Mouse (Mus musculus) heart, embryonic 11.5 days (tissue): ENCODE measurements around the gene Plb1. TPM values are rescaled to one million over a fixed set of nuclear protein-coding genes. Genes with fewer than 3 reads are reported as not detected.

Experiments
- ATAC-seq: fragments of 200-750 bp; cut with Nextera tagmentation; replicated peaks from 2 replicates; pipeline ENCODE4 v1.8.0; 2017; ENCODE audit warnings: moderate library complexity; ENCODE audit not compliant: insufficient number of reproducible peaks, low FRiP score, low TSS enrichment
- H3K27ac ChIP-seq: fragments of 300-500 bp; sonication (generic); 2 replicates; pipeline ENCODE4 v1.5.1; 2014; ENCODE audit warnings: mild to moderate bottlenecking, low read depth, low read length
- H3K27me3 ChIP-seq: fragments of 300-500 bp; sonication (generic); 2 replicates; pipeline ENCODE4 v1.6.1; 2014; ENCODE audit warnings: mild to moderate bottlenecking, low read length, mixed read lengths; ENCODE audit not compliant: control insufficient read depth, insufficient read depth
- H3K36me3 ChIP-seq: fragments of 300-500 bp; sonication (generic); 2 replicates; pipeline ENCODE4 v1.6.1; 2014; ENCODE audit warnings: mild to moderate bottlenecking, low read length, moderate library complexity, mixed read lengths; ENCODE audit not compliant: control insufficient read depth, insufficient read depth
- H3K4me1 ChIP-seq: fragments of 300-500 bp; sonication (generic); 2 replicates; pipeline ENCODE4 v1.6.1; 2014; ENCODE audit warnings: low read length; ENCODE audit not compliant: control insufficient read depth, insufficient read depth
- H3K4me2 ChIP-seq: fragments of 300-500 bp; sonication (generic); 2 replicates; pipeline ENCODE4 v1.6.1; 2014; ENCODE audit warnings: mild to moderate bottlenecking, moderate library complexity
- H3K4me3 ChIP-seq: fragments of 300-500 bp; sonication (generic); 2 replicates; pipeline ENCODE4 v1.5.1; 2014; ENCODE audit warnings: low read depth, low read length
- H3K9ac ChIP-seq: fragments of 300-500 bp; sonication (generic); 2 replicates; pipeline ENCODE4 v1.6.1; 2014; ENCODE audit warnings: mild to moderate bottlenecking, low read depth, low read length, moderate library complexity
- H3K9me3 ChIP-seq: fragments of 300-500 bp; sonication (generic); replicated peaks from 2 replicates; pipeline ENCODE4 v1.6.1; 2016; ENCODE audit warnings: low read length; ENCODE audit not compliant: control insufficient read depth
- WGBS: fragments of 180-500 bp; shearing (Covaris S2); extraction: QIAGEN DNeasy Blood & Tissue Kit; methylation state at CpG from one replicate; pipeline ENCODE4 v1.1.7; 2014; ENCODE audit not compliant: insufficient replicate concordance; 5-methylcytosine and 5-hydroxymethylcytosine counted together
- polyA plus RNA-seq: library from polyadenylated mRNA; unstranded; fragments of >200 nt; fragmentation: Nextera tagmentation; extraction: Ambion mirVana; gene quantifications from 2 replicates; pipeline ENCODE4 v1.2.1, GENCODE M21; 2014

Plb1 gene
- polyA plus RNA-seq, 1 experiment from 2014 or later, result 1.4 TPM

- H3K9ac ChIP-seq, result no peak overlapping the region
- no peak overlapping the region for H3K4me3 ChIP-seq
- no peaks in the 10 kb centered on the region for H3K27me3 ChIP-seq
- H3K4me1 ChIP-seq, result peaks cover 16% of the 10 kb centered on the region
- no peaks in the 10 kb centered on the region for H3K36me3 ChIP-seq
- ATAC-seq, result no peak
- 18% methylated on average over 7 of the region's 7 CpGs for WGBS
- H3K9me3 ChIP-seq, result no peaks in the 10 kb centered on the region
- H3K4me2 ChIP-seq, result peak overlapping the region; percentile 23; the same call in 1 of the 2 replicates
- H3K27ac ChIP-seq, result peak overlapping the region; percentile 73
Measured at GRCm38 (mm10) chr5:32272502-32272901, 40.0 kb downstream of the Plb1 start.

GRCm38 (mm10) chr5:32278000-32278694 lies 45.6 kb downstream of the Plb1 start:
- 59% methylated on average over 5 of the region's 5 CpGs for WGBS
- no peak for ATAC-seq

GRCm38 (mm10) chr5:32280066-32280465 lies 47.6 kb downstream of the Plb1 start:
- H3K27ac ChIP-seq, result no peak overlapping the region
- no peaks in the 10 kb centered on the region for H3K9me3 ChIP-seq
- 69% methylated on average over 3 of the region's 3 CpGs for WGBS
- H3K4me3 ChIP-seq, result no peak overlapping the region
- no peak for ATAC-seq
- no peak overlapping the region for H3K9ac ChIP-seq
- H3K27me3 ChIP-seq, result no peaks in the 10 kb centered on the region
- H3K4me2 ChIP-seq, result no peak overlapping the region
- no peaks in the 10 kb centered on the region for H3K36me3 ChIP-seq
- peaks cover 11% of the 10 kb centered on the region for H3K4me1 ChIP-seq

More at GRCm38 (mm10) chr5:32278000-32278694, 45.6 kb downstream of the Plb1 start:
- Histone ChIP-seq H3K9ac (no peak overlapping the region), H3K4me3 (no peak overlapping the region), H3K27me3 (no peaks in the 10 kb centered on the region), H3K36me3 (no peaks in the 10 kb centered on the region), H3K4me2 (no peak overlapping the region), H3K9me3 (no peaks in the 10 kb centered on the region), H3K4me1 (peaks cover 12% of the 10 kb centered on the region), H3K27ac (no peak overlapping the region)

GRCm38 (mm10) chr5:32282345-32282744 lies 49.8 kb downstream of the Plb1 start:
- ATAC-seq, result no peak
- no peaks in the 10 kb centered on the region; the same call in 1 of the 2 replicates for H3K27me3 ChIP-seq
- peaks cover 11% of the 10 kb centered on the region for H3K4me1 ChIP-seq
- H3K4me3 ChIP-seq, result no peak overlapping the region
- no peak overlapping the region for H3K27ac ChIP-seq
- no peaks in the 10 kb centered on the region for H3K36me3 ChIP-seq
- H3K9me3 ChIP-seq, result no peaks in the 10 kb centered on the region
- 60% methylated on average over 4 of the region's 4 CpGs for WGBS
- no peak overlapping the region for H3K9ac ChIP-seq
- H3K4me2 ChIP-seq, result no peak overlapping the region

GRCm38 (mm10) chr5:32283457-32283856 lies 50.9 kb downstream of the Plb1 start:
- no peak overlapping the region for H3K4me2 ChIP-seq
- H3K9ac ChIP-seq, result no peak overlapping the region
- WGBS, result 85% methylated on average over 2 of the region's 2 CpGs
- H3K4me1 ChIP-seq, result peaks cover 8% of the 10 kb centered on the region
- no peaks in the 10 kb centered on the region for H3K36me3 ChIP-seq
- no peaks in the 10 kb centered on the region; the same call in 1 of the 2 replicates for H3K27me3 ChIP-seq
- no peaks in the 10 kb centered on the region for H3K9me3 ChIP-seq
- H3K4me3 ChIP-seq, result no peak overlapping the region
- H3K27ac ChIP-seq, result no peak overlapping the region
- ATAC-seq, result no peak

GRCm38 (mm10) chr5:32286315-32286714 lies 53.8 kb downstream of the Plb1 start:
- H3K27me3 ChIP-seq, result no peaks in the 10 kb centered on the region; the same call in 1 of the 2 replicates
- ATAC-seq, result no peak
- no peak overlapping the region for H3K4me2 ChIP-seq
- no peak overlapping the region for H3K4me3 ChIP-seq
- WGBS, result 73% methylated on average over 4 of the region's 4 CpGs
- H3K4me1 ChIP-seq, result no peaks in the 10 kb centered on the region
- no peaks in the 10 kb centered on the region for H3K36me3 ChIP-seq
- no peaks in the 10 kb centered on the region for H3K9me3 ChIP-seq
- H3K27ac ChIP-seq, result no peak overlapping the region
- H3K9ac ChIP-seq, result no peak overlapping the region

- no peak overlapping the region for H3K4me3 ChIP-seq
- no peaks in the 10 kb centered on the region for H3K36me3 ChIP-seq
- no peaks in the 10 kb centered on the region; the same call in 1 of the 2 replicates for H3K27me3 ChIP-seq
- no peaks in the 10 kb centered on the region for H3K9me3 ChIP-seq
- no peak overlapping the region for H3K27ac ChIP-seq
- H3K4me2 ChIP-seq, result no peak overlapping the region
- no peak for ATAC-seq
- no peaks in the 10 kb centered on the region for H3K4me1 ChIP-seq
- no peak overlapping the region for H3K9ac ChIP-seq
Measured at GRCm38 (mm10) chr5:32288021-32288420, 55.5 kb downstream of the Plb1 start.

- H3K4me1 ChIP-seq, result no peaks in the 10 kb centered on the region
- no peak for ATAC-seq
- H3K4me2 ChIP-seq, result no peak overlapping the region
- whole genome bisulfite sequencing, result 59% methylated on average over 2 of the region's 2 CpGs
- no peaks in the 10 kb centered on the region for H3K27me3 ChIP-seq
- no peaks in the 10 kb centered on the region for H3K9me3 ChIP-seq
- no peaks in the 10 kb centered on the region for H3K36me3 ChIP-seq
- H3K27ac ChIP-seq, result no peak overlapping the region
- H3K9ac ChIP-seq, result no peak overlapping the region
- H3K4me3 ChIP-seq, result no peak overlapping the region
Measured at GRCm38 (mm10) chr5:32291316-32291715, 58.8 kb downstream of the Plb1 start.
